Mouse (Mus musculus): ENCODE results near the gene Lrrc73. TPM values are rescaled to one million over a fixed set of nuclear protein-coding genes. Genes with fewer than 3 reads are reported as not detected.

Lrrc73 gene
- polyA plus RNA-seq (2012) = 0.15 and 0.27 TPM in 2 replicates

DNA sequence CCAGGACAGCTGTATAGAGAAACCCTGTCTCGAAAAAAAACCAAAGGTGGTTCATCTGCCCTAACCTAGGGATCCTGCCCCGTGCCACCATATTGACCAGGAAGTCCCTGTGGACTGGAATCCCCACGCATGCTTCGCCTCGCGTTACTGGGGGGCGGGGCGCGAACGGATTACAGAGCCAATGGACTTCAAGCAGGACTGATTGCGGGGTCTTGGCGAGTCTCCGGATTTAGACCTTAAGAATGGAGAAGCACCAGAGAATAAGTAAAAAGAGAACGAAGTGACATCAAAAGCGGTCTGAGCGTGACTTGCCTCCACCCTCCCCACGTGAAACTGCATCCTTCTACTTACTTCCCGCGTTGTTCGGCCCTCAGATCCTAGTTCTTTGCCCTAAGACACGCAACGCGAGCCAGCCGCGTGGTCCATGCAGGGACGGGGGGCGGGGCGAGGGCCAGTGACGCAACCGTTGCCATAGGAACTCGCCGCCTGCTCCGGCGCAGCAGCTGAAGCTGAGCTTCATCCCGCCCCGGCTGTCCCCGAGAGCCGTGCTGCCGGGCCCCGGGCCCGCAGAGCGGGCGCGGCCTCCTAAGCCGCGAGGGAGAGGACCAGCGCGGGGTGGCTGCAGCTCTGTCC, at the start of gene Lrrc73:
Gene Lrrc73 (plus strand): TSS at position 80 of the 633 bp plus-strand sequence.
- peaks cover 36% of the 10 kb centered on the region for H3K4me1 ChIP-seq (ENCODE audit: control insufficient read depth)
- H3K4me3 ChIP-seq (replicated peaks) = peak within 1 kb of the TSS; percentile 58
- H3K9me3 ChIP-seq (ENCODE audit: control insufficient read depth, low read length) = no peaks in the 10 kb centered on the region; the same call in 1 of the 2 replicates
- peaks cover 37% of the 10 kb centered on the region for H3K27me3 ChIP-seq (ENCODE audit: control insufficient read depth)
- peaks cover 59% of the 10 kb centered on the region for H3K36me3 ChIP-seq (ENCODE audit: control insufficient read depth)
- TF ChIP-seq GATA1 (IDR thresholded peaks at IDR 0.05; ENCODE audit: low read length) (no peak), TAL1 (IDR thresholded peaks at IDR 0.05; ENCODE audit: low read length) (no peak)

GRCm38 (mm10) chr17:46206676-46207075, 46.7 kb upstream of the Lrrc73 start:
- Histone ChIP-seq H3K27me3 (ENCODE audit: control insufficient read depth) (no peaks in the 10 kb centered on the region), H3K36me3 (ENCODE audit: control insufficient read depth) (peaks cover 65% of the 10 kb centered on the region), H3K9me3 (ENCODE audit: control insufficient read depth, low read length) (no peaks in the 10 kb centered on the region), H3K4me1 (ENCODE audit: control insufficient read depth) (peaks cover 23% of the 10 kb centered on the region), H3K4me3 (replicated peaks) (no peak overlapping the region)
- TF ChIP-seq GATA1 (IDR thresholded peaks at IDR 0.05; ENCODE audit: low read length) = no peak
- no peak for TF ChIP-seq TAL1 (IDR thresholded peaks at IDR 0.05; ENCODE audit: low read length)

DNA sequence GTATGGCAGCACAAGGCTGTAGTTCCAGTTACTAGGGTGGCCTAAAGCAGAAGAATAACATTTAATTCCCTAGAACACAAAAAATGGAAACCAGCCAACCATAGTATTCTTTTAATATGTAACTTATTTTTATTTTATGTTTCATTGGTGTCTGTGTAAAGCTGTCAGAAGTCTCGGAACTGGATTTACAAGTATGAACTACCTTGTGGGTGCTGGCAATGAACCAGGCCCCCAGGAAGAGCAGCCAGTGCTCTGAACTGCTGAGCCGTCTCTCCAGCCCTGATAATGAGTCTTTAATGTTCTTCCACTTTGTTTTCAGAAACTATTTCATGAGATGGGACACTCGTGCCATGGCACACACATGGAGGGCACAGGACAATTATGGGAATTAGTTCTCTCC, 42.8 kb upstream of the Lrrc73 start:
- Histone ChIP-seq H3K36me3 (ENCODE audit: control insufficient read depth) (peaks cover 92% of the 10 kb centered on the region), H3K4me1 (ENCODE audit: control insufficient read depth) (no peaks in the 10 kb centered on the region)
- TF ChIP-seq TAL1 (IDR thresholded peaks at IDR 0.05; ENCODE audit: low read length) (no peak), GATA1 (IDR thresholded peaks at IDR 0.05; ENCODE audit: low read length) (no peak)

GRCm38 (mm10) chr17:46221601-46222000, 31.7 kb upstream of the Lrrc73 start:
- Histone ChIP-seq H3K27me3 (ENCODE audit: control insufficient read depth) (no peaks in the 10 kb centered on the region), H3K9me3 (ENCODE audit: control insufficient read depth, low read length) (no peaks in the 10 kb centered on the region), H3K4me3 (replicated peaks) (no peak overlapping the region), H3K36me3 (ENCODE audit: control insufficient read depth) (peaks cover 96% of the 10 kb centered on the region), H3K4me1 (ENCODE audit: control insufficient read depth) (no peaks in the 10 kb centered on the region)
- TF ChIP-seq GATA1 (IDR thresholded peaks at IDR 0.05; ENCODE audit: low read length) (no peak), TAL1 (IDR thresholded peaks at IDR 0.05; ENCODE audit: low read length) (no peak)

More for the DNA sequence above, 42.8 kb upstream of the Lrrc73 start:
- no peaks in the 10 kb centered on the region for H3K27me3 ChIP-seq (ENCODE audit: control insufficient read depth)
- no peak overlapping the region for H3K4me3 ChIP-seq (replicated peaks)
- H3K9me3 ChIP-seq (ENCODE audit: control insufficient read depth, low read length) = no peaks in the 10 kb centered on the region

- peaks cover 96% of the 10 kb centered on the region for H3K36me3 ChIP-seq (ENCODE audit: control insufficient read depth)
- H3K4me3 ChIP-seq (replicated peaks) = no peak overlapping the region
- H3K27me3 ChIP-seq (ENCODE audit: control insufficient read depth) = no peaks in the 10 kb centered on the region
- no peaks in the 10 kb centered on the region for H3K4me1 ChIP-seq (ENCODE audit: control insufficient read depth)
- TF ChIP-seq TAL1 (IDR thresholded peaks at IDR 0.05; ENCODE audit: low read length) = no peak
- TF ChIP-seq GATA1 (IDR thresholded peaks at IDR 0.05; ENCODE audit: low read length) = no peak
- H3K9me3 ChIP-seq (ENCODE audit: control insufficient read depth, low read length) = no peaks in the 10 kb centered on the region
Measured at GRCm38 (mm10) chr17:46227576-46227975, 25.8 kb upstream of the Lrrc73 start.

GRCm38 (mm10) chr17:46236067-46236466, 17.3 kb upstream of the Lrrc73 start:
- H3K4me3 ChIP-seq (replicated peaks) = no peak overlapping the region
- no peaks in the 10 kb centered on the region for H3K27me3 ChIP-seq (ENCODE audit: control insufficient read depth)
- no peaks in the 10 kb centered on the region for H3K9me3 ChIP-seq (ENCODE audit: control insufficient read depth, low read length)
- TF ChIP-seq TAL1 (IDR thresholded peaks at IDR 0.05; ENCODE audit: low read length) (no peak), GATA1 (IDR thresholded peaks at IDR 0.05; ENCODE audit: low read length) (no peak)
- peaks cover 91% of the 10 kb centered on the region for H3K36me3 ChIP-seq (ENCODE audit: control insufficient read depth)
- peaks cover 23% of the 10 kb centered on the region for H3K4me1 ChIP-seq (ENCODE audit: control insufficient read depth)

GRCm38 (mm10) chr17:46237079-46237478, 16.3 kb upstream of the Lrrc73 start:
- TF ChIP-seq GATA1 (IDR thresholded peaks at IDR 0.05; ENCODE audit: low read length) = no peak
- TF ChIP-seq TAL1 (IDR thresholded peaks at IDR 0.05; ENCODE audit: low read length) = no peak
- peaks cover 23% of the 10 kb centered on the region for H3K4me1 ChIP-seq (ENCODE audit: control insufficient read depth)
- H3K4me3 ChIP-seq (replicated peaks) = no peak overlapping the region
- H3K9me3 ChIP-seq (ENCODE audit: control insufficient read depth, low read length) = no peaks in the 10 kb centered on the region
- peaks cover 93% of the 10 kb centered on the region for H3K36me3 ChIP-seq (ENCODE audit: control insufficient read depth)
- no peaks in the 10 kb centered on the region for H3K27me3 ChIP-seq (ENCODE audit: control insufficient read depth)

GRCm38 (mm10) chr17:46237480-46237879, 15.9 kb upstream of the Lrrc73 start:
- no peaks in the 10 kb centered on the region for H3K9me3 ChIP-seq (ENCODE audit: control insufficient read depth, low read length)
- no peaks in the 10 kb centered on the region for H3K27me3 ChIP-seq (ENCODE audit: control insufficient read depth)
- H3K4me3 ChIP-seq (replicated peaks) = no peak overlapping the region
- peaks cover 23% of the 10 kb centered on the region for H3K4me1 ChIP-seq (ENCODE audit: control insufficient read depth)
- TF ChIP-seq GATA1 (IDR thresholded peaks at IDR 0.05; ENCODE audit: low read length) = no peak
- no peak for TF ChIP-seq TAL1 (IDR thresholded peaks at IDR 0.05; ENCODE audit: low read length)
- peaks cover 93% of the 10 kb centered on the region for H3K36me3 ChIP-seq (ENCODE audit: control insufficient read depth)

DNA sequence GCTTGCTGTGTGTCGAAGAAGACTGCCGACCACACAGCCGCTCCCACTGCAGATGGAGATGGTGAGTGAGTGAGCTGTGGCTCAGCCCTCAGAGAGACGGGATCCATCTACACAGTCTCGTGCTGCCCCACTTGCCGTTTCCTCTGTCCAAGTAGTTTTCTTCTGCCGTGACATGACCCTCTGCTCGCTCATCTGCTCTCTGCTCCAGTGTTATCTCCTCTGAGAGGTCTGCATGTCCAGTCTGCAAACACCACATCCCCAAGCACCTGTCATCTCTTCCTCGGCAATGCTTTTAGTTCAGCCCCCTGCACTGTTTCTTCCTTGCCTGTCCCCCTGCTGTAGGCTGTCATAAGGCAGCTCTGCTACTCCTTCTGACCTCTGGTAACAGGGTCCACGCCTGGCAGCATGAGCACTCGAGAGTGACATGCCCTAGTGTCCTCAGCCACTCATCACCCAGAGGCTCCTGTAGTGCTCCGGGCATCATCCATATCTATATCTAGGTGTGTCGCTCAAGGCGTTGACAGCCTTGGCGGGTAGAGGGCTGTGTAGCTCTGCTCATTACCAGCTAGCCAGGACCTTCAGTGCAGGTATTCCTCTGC, 13.7 kb upstream of the Lrrc73 start:
- Histone ChIP-seq H3K36me3 (ENCODE audit: control insufficient read depth) (peaks cover 95% of the 10 kb centered on the region), H3K27me3 (ENCODE audit: control insufficient read depth) (no peaks in the 10 kb centered on the region), H3K9me3 (ENCODE audit: control insufficient read depth, low read length) (no peaks in the 10 kb centered on the region), H3K4me3 (replicated peaks) (no peak overlapping the region), H3K4me1 (ENCODE audit: control insufficient read depth) (peaks cover 23% of the 10 kb centered on the region)
- TF ChIP-seq GATA1 (IDR thresholded peaks at IDR 0.05; ENCODE audit: low read length) = no peak
- TF ChIP-seq TAL1 (IDR thresholded peaks at IDR 0.05; ENCODE audit: low read length) = no peak

All from erythroblast, embryonic 14.5 days (primary cell).